Mouse (Mus musculus) embryo, embryonic 10 days (tissue): ENCODE measurements around the gene Nomo1.

Source experiments
- DNase-seq: peaks from one replicate; pipeline ENCODE4 v3.0.0-alpha.2; 2015; ENCODE audit warnings: low spot score

Gene Nomo1

GRCm38 (mm10) chr7:46045882-46046281, 12.4 kb downstream of the Nomo1 start:
- DNase-seq, result no peak

GRCm38 (mm10) chr7:46047873-46048562, 14.5 kb downstream of the Nomo1 start:
- no peak for DNase-seq

GRCm38 (mm10) chr7:46049981-46050380, 16.5 kb downstream of the Nomo1 start:
- DNase-seq, result no peak

GRCm38 (mm10) chr7:46052161-46052821, 18.8 kb downstream of the Nomo1 start:
- peak; percentile 41 for DNase-seq

- DNase-seq, result no peak
Measured at GRCm38 (mm10) chr7:46053566-46053965, 20.1 kb downstream of the Nomo1 start.

DNA sequence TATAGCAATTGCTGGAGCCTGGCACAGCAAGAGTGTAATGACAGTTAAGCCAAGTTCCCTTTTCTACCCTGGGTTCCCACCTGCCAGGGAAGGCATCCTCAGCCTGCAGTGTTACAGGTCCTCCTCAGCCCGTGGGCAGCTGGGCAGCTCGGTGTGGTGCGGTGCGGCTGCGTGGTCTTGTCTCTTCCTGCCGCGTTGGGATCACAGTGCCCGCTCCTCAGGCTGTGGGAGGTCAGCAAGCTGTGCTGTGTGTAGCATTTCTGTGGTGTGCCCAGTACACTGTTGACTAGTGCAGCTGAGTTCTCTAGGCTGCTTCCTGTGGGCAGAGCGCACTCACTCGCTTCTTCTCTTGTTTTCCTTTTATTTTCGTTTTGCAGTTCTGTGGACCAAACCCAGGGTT, 25.4 kb downstream of the Nomo1 start:
- no peak for DNase-seq

DNA sequence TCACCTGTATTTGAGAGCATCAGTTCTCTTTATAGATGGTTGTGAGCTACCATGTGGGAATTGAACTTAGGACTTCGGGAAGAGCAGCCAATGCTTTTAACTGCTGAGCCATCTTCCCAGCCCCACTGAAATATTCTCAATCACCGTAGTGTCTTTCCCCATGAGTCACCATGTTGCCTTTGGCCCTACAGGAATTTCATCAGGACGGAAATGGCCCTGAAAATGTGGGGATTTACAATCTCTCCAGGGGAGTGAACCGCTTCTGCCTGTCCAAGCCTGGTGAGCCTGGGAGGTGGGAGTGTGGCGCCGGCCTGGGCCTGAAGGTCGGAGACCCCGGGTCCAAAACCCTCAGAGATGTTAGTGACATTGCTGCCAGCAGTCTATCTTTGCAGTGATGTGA, 27.2 kb downstream of the Nomo1 start:
- DNase-seq, result no peak

DNA sequence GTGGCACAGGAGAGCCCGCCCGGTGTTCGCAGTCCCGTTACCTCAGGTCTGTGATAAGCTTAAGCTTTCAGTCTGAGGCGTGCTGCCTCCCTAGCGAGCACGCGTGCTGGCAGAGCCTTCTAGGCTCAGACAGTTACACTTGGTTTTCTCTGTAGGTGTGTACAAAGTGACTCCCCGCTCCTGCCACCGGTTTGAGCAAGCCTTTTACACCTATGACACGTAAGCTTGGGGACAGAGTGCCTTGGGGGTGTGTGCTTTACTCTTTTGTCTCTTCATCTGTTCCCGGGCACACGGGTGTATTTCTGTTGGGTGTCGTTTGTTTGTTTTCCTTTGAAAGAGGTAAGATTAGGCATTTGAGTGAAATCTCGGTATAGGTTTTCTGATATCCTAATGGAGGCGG, 28.1 kb downstream of the Nomo1 start:
- no peak for DNase-seq

DNA sequence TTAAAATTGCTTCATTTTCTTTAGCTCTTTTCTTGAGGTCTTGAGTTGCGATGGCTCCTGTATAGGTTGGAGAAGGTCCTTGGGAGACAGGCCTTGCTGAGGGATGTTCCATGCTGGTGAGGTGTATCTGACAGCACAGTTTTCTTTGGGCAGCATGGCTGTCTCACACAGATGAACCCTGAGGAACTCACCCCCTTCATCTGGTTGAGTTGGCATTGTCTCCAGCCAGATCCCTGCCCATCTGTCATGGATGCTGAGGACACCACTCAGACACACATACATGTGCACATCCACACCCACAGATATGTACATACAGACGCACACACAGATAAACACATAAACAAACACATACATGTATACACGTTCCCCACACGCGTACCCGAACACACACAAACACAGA, 29.8 kb downstream of the Nomo1 start:
- DNase-seq, result no peak

DNA sequence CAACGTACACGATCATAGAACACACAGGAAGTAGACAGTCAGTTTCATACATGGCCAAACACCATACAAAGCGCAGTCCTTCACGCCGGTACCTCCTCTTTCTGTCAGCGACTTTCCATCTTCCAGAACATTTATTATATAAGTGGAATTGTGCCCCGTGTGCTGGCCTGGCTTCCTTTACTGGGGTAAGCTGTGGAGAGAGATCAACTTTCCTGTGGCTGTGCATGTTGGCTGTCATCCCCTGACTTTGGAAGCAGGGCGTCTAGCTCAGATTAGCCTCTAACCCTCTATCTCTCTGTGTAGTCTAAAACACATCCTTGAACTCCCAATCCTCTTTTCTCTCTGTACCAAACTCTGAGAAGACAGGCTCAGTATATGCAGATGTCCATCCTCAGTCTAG, 35.3 kb downstream of the Nomo1 start:
- DNase-seq, result no peak

DNA sequence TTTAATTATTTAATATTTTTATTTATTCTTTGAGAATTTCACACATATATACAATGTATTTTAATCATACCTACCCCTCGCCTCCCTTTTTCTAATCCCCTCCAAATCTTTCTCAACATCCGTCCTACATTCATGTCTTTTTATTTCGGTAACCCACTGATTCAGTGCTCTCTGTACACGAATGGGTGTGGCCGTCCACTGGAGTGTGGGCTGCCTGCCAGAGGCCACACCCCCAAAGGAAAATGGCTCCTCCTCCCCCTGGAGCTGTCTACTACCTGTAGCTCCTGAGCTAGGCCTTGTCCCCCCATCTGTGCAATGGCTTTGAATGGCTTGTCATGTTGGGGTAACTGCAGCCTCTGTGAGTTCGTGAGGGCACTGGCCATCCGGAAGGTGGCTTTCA, 43.3 kb downstream of the Nomo1 start:
- DNase-seq, result no peak

DNA sequence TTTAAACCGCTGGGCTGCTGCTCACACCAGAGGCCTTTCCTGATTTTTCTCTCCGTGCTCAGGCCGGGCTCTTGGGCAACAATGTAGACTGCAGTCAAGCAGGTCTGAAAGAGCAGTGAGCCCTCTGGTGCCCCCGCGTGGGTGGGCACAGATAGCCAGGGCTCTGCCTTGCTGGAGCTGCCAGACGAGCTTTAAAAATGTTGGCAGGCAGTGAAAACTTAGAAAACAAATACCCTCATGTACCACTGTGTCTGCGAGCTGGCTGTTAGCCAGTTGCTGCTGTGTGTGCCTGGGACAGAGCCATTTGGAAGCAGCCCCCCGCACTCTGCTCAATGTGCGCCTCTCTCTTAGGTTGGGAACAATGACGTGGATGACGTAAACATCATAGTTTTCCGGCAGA, 44.2 kb downstream of the Nomo1 start:
- DNase-seq, result no peak

DNA sequence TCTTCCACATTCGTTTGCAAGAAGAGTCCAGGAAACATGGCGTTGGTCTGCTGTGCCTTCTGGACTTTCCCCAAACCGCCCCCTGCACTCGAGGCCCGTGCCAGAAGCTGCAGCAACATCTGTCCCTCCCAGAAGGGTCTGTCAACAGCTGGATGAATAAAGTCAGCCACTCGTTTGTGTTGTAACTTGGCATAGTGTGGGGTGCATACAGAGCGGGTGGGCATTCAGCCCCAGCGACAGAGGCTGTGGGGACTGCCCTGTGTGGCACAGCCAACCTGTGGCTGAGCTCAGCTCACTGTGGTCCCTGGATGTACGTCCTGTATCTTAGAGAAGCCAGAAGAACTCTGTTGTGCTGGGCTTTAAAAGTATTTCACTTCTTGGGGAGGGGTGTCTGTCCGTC, 50.5 kb downstream of the Nomo1 start:
- no peak for DNase-seq

DNA sequence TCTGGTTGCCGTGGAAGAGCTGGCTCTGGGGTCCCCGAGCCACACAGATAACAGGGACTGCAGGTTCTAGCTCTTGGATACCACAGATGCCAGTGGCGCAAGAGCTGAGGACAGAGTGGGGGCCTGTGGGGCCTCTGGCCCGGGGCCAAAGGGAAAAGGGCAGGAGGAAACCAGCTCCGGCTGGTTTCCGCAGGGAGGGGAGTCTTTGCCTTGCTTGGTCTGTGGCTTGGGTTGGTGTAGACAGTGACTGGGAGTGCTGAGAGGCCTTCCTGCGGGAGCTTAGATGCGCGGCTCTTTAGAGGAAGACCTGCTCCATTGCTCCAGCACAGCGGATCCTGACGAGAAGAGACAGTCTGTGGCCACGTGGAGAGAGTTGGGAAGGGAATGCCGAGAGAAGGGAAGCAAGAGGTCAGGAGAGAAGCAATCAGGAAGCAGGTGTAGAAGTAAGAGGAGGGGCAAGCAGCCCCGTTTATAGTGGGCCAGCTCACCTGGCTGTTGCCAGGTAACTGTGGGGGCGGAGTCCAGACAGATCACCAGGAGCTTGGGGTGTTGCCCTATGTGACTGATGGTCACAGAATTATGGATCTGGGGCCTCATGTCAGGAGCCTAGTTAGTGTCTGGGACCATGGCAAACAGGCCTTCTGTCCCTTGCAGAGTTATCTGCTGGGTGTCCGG, 51.5 kb downstream of the Nomo1 start:
- no peak for DNase-seq

GRCm38 (mm10) chr7:46086378-46086777, 52.9 kb downstream of the Nomo1 start:
- no peak for DNase-seq

GRCm38 (mm10) chr7:46088241-46088640, 54.7 kb downstream of the Nomo1 start:
- DNase-seq, result no peak

DNA sequence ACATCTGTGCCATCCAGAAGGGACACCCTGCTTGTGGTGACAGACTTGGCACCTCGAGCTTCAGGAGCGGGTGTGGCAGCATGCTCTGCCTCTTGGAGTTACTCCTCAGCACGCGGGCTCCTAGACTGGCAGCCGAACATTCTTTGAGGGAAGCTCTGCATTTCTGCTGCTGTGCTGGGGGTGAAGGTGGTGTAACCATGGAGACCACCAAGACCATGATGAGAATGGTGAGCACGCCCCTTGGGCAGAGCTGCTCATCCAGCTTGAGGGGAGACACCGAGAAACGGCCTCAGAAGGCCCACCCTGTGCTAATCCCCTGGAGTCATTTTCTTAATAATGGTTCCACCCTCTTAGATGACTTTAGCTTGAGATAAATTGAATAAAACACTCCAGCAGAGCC, 59.3 kb downstream of the Nomo1 start:
- DNase-seq, result peak; percentile 14

DNA sequence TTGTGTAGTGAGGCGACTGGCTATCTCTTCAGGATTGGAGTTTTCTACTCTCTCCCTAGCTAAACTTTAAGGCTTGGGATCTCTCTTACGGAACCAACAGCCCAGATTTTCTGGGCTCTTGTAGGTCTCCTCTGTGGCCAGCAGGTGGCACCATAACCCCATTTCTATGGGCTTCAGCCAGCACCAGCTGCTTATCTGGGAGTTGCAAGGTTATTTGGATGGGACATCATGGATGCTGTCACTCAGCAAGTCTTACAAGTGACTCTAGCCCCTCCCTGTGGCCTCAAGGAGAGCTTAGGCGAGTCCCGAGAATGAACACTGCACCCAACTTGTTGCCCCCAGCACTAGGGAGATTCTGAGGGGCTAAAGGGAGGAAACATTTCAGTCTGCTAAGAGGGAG, 62.6 kb downstream of the Nomo1 start:
- DNase-seq, result peak; percentile 84

DNA sequence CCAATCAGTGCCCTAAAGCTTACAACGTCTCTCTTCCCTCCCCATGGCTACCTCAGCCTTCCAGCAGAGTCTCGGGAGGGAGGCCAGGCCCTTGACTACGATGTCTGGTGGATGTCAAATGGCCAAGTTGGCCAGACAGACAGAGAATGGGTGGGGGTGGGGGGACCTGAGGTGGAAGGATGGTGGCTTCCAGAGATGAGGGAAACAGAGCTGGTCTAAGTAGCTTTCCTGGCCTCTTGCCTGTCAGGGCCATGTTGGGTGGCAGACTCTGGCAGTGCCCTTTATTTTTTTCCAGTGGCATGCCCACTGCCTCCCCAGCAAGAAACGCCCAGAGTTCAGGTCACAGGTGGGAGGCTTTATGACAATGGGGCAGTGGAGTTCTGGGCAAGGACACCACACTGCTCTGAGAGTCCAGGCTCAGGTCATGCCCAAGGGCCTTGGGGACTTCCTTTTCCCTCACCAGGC, 63.9 kb downstream of the Nomo1 start:
- no peak for DNase-seq

- DNase-seq, result no peak
Measured at GRCm38 (mm10) chr7:46098221-46098918, 64.9 kb downstream of the Nomo1 start.

DNA sequence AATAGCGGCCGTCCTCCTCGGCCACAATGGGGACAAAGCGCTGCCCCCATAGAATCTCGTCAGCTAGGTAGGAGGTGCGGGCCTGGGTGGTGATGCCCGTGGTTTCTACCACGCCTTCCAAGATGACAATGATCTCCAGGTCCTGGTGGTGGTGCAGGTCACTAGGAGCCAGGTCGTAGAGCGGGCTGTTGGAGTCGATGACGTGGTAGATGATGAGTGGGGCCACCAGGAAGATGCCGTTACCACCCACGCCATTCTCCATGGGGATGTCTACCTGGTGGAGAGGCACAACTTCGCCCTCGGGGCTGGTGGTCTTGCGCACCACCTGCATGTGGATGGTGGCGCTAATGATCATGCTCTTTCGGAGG, 65.4 kb downstream of the Nomo1 start:
- DNase-seq, result no peak

GRCm38 (mm10) chr7:46099682-46100081, 66.2 kb downstream of the Nomo1 start:
- DNase-seq, result no peak

DNA sequence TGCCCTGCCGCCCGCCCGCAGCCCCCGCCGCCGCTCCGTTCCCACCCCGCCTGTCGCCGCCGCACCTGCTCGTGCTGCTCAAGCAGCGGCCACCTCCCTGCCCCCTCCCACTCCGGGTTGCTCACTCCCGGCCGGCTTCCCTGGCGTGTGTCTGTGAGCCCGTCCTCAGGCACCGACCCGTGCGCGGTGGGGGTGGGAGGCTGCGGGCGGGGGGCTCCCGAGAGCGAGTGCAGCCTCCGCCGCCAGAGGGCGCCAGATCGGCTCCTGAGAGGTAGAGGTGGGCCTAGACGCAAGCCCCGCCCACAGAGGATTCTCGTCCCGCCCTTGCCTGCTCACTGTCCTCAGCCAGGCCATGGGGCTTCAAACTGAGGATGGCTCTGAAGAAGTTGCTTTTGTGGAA, 67.1 kb downstream of the Nomo1 start, which contains the start of gene Kcnj11:
TSS of gene Kcnj11 (minus strand) at position 202 of the 400 bp plus-strand sequence.
- peak; percentile 91 for DNase-seq
